Mouse (Mus musculus) Patski (cell line): Measurements from ENCODE around the gene Efcab5. TPM values are rescaled to one million over a fixed set of nuclear protein-coding genes. Genes with fewer than 3 reads are reported as not detected.
"Not testable (repeated sequence)": the region's sequence is repeated elsewhere in the genome, so short reads cannot be mapped to it uniquely, and the experiment has no call there.

Source experiments
- ATAC-seq: fragments of 100-300 bp; one replicate; pipeline ENCODE4 v1.8.0; 2021
- CTCF ChIA-PET: fragments of 350-600 bp; sonication (Branson Sonifier 250); formaldehyde crosslinking; loops from one replicate; lab custom pipeline; 2022; ENCODE audit warnings: inconsistent platforms; lab: Charles Lee
- POLR2A ChIA-PET: fragments of 350-600 bp; sonication (Branson Sonifier 250); formaldehyde crosslinking; loops from one replicate; lab custom pipeline; 2022; ENCODE audit warnings: antibody characterized with exemption, inconsistent platforms; lab: Charles Lee
- DNase-seq: peaks from one replicate; pipeline ENCODE4 v3.0.0-alpha.2; 2011; ENCODE audit warnings: low read depth, low spot score
- H3K27me3 ChIP-seq: fragments of 371-371 bp; one replicate; pipeline ENCODE4 v1.5.1; 2021
- CTCF ChIP-seq: fragments of 100-300 bp; IDR thresholded peaks from one replicate; pipeline ENCODE4 v1.5.1; 2021
- in situ Hi-C: fragments of 300-500 bp; cut with MboI; formaldehyde crosslinking; loops from 3 replicates; pipeline ENCODE4 v1.11.1; 2018; ENCODE audit warnings: low pct_unique_long_range_greater_than_20kb, mixed read lengths
- polyA plus RNA-seq: library from polyadenylated mRNA; unstranded; gene quantifications from one replicate; pipeline ENCODE4 v1.2.3, GENCODE M21; 2021

Efcab5 gene
- polyA plus RNA-seq, 1 experiment from 2014 or later: 0.23 TPM

GRCm38 (mm10) chr11:77141938-77142337 is 46.8 kb downstream of the Efcab5 start:
- DNase-seq (no peak), ATAC-seq (no peak)
- TF ChIP-seq CTCF: no peak
- POLR2A ChIA-PET: interaction anchor here (0.6 to 0.7 kb wide), 2 partner anchors 169 to 198 kb away, joined by 3 to 5 read pairs; no protein-coding TSS in a partner anchor
- CTCF ChIA-PET: interaction anchor here (1.1 kb wide), 1 partner anchor 10 kb away, joined by 6 read pairs; no protein-coding TSS in a partner anchor
- peaks cover 10% of the 10 kb centered on the region for H3K27me3 ChIP-seq
- in situ Hi-C loops: no loop called here

DNA sequence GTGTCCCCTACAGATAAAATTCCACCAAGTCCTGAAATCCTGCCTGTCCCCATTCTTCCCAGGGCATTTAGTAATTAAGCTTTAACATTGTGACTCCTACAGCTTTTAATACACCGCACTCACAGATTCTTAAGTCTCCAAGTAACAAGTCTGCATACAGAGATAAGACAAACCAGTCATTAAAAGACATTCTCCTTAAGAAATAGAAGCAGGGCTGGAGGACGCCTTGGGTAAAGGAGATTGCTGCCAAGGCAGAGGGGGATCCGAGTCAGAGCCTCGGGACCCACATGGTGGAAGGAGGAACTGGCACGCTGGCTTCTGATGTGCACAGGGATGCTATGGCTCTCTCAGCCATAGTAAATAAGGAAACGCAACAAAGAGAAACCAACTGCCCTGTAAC is 48.8 kb downstream of the Efcab5 start:
- CTCF ChIA-PET: interaction anchor here (1.1 kb wide), 1 partner anchor 14 kb away, joined by 3 read pairs; no protein-coding TSS in a partner anchor

GRCm38 (mm10) chr11:77133450-77133849 is 55.3 kb downstream of the Efcab5 start:
- ATAC-seq (no peak), DNase-seq (no peak)
- CTCF ChIA-PET: interaction anchor here (2.1 kb wide), 2 partner anchors 9 to 17 kb away, joined by 4 to 8 read pairs; no protein-coding TSS in a partner anchor
- TF ChIP-seq CTCF: peak; percentile 32
- peaks cover 5% of the 10 kb centered on the region for H3K27me3 ChIP-seq
- in situ Hi-C loops: no loop called here
- POLR2A ChIA-PET: no interaction called here

More for the DNA sequence above, 48.8 kb downstream of the Efcab5 start:
- POLR2A ChIA-PET: interaction anchor here (0.6 to 0.8 kb wide), 2 partner anchors 20 to 190 kb away, joined by 3 read pairs; no protein-coding TSS in a partner anchor
- H3K27me3 ChIP-seq: peaks cover 10% of the 10 kb centered on the region
- DNase-seq: no peak
- in situ Hi-C loops: no loop called here
- TF ChIP-seq CTCF: no peak
- ATAC-seq: no peak

GRCm38 (mm10) chr11:77132580-77132979 is 56.2 kb downstream of the Efcab5 start:
- POLR2A ChIA-PET: no interaction called here
- CTCF ChIA-PET: interaction anchor here (0.8 to 2.1 kb wide), 7 partner anchors 8 to 82 kb away, joined by 3 to 8 read pairs (median 4); no protein-coding TSS in a partner anchor
- TF ChIP-seq CTCF: peak; percentile 70
- ATAC-seq (no peak), DNase-seq (no peak)
- H3K27me3 ChIP-seq: no peaks in the 10 kb centered on the region
- in situ Hi-C loops: no loop called here

DNA sequence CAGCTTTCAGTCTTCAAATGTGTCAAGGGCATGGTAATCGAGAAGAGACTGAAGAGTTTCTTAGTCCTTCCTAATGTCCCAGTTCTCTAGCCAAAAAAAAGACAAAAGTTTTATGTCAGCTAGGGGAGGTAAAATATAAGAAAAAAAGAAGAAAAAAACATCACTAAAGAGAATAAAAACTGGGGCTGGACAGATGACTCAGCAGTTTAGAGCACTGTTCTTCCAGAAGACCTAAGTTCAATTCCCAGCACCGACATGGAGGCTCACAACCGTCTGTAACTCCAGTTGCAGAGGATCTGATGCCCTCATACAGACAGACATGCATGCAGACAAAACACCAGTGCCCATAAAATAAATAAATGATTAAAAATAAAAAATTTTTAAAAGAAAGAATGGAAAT is 60.2 kb downstream of the Efcab5 start:
- H3K27me3 ChIP-seq: no peaks in the 10 kb centered on the region
- no peak for TF ChIP-seq CTCF
- POLR2A ChIA-PET: no interaction called here
- in situ Hi-C loops: no loop called here
- DNase-seq (no peak), ATAC-seq (no peak)
- CTCF ChIA-PET: no interaction called here

- ATAC-seq: no peak
- TF ChIP-seq CTCF: no peak
- H3K27me3 ChIP-seq: no peaks in the 10 kb centered on the region
- POLR2A ChIA-PET: no interaction called here
- in situ Hi-C loops: no loop called here
- CTCF ChIA-PET: no interaction called here
- DNase-seq: no peak
These were observed 77.6 kb downstream of the Efcab5 start for GRCm38 (mm10) chr11:77111141-77111540.

DNA sequence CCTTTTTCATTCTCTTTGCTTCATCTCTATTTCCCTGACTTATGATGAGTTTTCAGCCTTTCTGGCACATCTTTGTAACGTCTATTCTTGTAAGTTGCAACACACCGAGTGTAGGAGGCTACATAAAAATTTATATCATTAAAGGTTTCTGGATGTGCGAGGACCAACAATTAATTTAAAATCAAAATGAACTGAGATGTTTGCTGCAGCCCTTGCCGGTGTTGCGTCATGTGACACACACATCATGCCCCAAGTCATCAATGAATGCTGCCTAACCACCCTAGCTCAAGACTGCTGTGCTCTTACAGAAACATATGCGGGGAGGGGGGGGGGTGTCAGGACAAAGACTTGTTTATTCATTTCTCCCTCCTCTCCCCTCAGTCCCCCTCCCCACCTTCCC is 80.3 kb downstream of the Efcab5 start:
- CTCF ChIA-PET: no interaction called here
- in situ Hi-C loops: no loop called here
- no peak for ATAC-seq

GRCm38 (mm10) chr11:77107872-77108271 is 80.9 kb downstream of the Efcab5 start:
- POLR2A ChIA-PET, in situ Hi-C loops, H3K27me3 ChIP-seq, CTCF ChIA-PET, DNase-seq, ATAC-seq: not testable (repeated sequence)

More for the DNA sequence above, 80.3 kb downstream of the Efcab5 start:
- H3K27me3 ChIP-seq: no peaks in the 10 kb centered on the region
- TF ChIP-seq CTCF: no peak
- no peak for DNase-seq
- POLR2A ChIA-PET: no interaction called here

DNA sequence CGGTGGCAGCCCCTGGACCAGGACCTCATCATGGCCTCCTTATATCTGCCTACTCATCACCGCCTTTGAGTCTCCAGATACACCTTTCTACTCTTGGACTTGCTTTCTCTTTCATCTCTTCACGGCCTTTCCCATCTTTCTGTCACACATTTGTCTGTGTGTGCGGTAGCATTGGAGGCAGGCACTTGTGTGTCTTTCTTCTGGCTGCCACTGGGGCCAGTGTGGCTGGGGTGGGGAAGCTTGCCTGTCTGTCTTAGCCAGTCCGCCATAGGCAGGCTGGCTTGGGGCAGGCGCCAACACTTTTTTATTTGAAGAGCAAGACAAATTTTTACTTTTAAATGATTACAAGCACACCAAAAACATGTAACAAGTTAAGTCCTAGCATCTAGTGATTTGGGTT is 81.8 kb downstream of the Efcab5 start:
- no peak for TF ChIP-seq CTCF
- no peak for DNase-seq
- in situ Hi-C loops: no loop called here
- ChIA-PET CTCF (no interaction called here), POLR2A (no interaction called here)
- ATAC-seq: no peak
- H3K27me3 ChIP-seq: no peaks in the 10 kb centered on the region

DNA sequence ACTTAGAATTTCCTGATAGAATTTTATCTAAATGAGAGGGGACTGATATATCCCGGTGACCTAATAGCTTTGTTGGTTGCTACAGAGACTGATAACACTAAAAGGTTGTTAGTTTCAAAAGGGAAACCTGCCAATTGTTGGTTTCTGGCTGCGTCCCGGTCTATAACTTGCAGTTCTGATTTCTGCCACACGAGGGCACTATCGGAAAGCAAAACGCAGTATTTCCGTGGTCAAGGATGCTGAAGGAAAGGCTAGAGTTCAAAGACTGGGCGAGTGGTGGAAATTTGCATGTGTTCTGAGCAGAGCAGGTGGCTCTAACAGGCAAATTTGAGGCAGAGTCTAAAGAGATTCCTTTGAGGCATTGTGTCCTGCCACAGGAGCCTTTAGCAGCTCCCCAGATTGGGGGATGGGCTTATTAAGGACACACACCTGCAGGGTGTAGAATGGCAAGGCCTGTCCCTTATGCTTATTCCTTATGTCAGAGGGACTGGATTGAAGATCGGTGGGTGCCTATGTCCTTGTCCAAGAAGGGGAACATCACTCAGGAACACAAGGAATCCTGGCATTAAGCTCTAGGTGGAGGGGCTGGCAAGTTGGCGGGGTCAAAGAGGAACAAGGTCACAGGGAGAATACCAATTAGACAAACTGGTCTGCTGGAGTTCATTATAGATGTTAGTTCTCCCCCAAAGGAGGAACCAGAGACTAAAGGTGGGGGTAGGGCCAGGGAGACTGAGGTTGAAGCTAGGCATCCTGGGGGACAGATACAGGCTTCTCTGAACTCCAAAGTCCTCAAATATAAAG is 88.4 kb downstream of the Efcab5 start:
- no peak for ATAC-seq

More for the DNA sequence above, 88.4 kb downstream of the Efcab5 start:
- peak; percentile 97 for TF ChIP-seq CTCF
- no peaks in the 10 kb centered on the region for H3K27me3 ChIP-seq
- ChIA-PET POLR2A (interaction anchor here (0.7 kb wide), 1 partner anchor 248 kb away, joined by 3 read pairs; no protein-coding TSS in a partner anchor), CTCF (interaction anchor here (1.6 to 2.6 kb wide), 7 partner anchors 15 to 349 kb away, joined by 5 to 9 read pairs (median 6); no protein-coding TSS in a partner anchor)
- in situ Hi-C loops: loop anchor here (5.0 kb wide), 3 partner anchors 107 to 347 kb away; no protein-coding TSS in a partner anchor
- peak; percentile 24 for DNase-seq
